Mouse (Mus musculus): Measurements from ENCODE around the gene Kcnk16. TPM values are rescaled to one million over a fixed set of nuclear protein-coding genes. Genes with fewer than 3 reads are reported as not detected.
A peak's percentile ranks its signal among the peaks of the same experiment; 100 is the strongest.

Gene Kcnk16
- total RNA-seq, 2 experiments from 2014 or later = not detected

GRCm38 (mm10) chr14:20234403-20234802 is 34.6 kb downstream of the Kcnk16 start:
- intact Hi-C loops (cut with DNase I; ENCODE audit: low total_unique reads) = no loop called here
- DNase-seq = no peak

GRCm38 (mm10) chr14:20233016-20233980 is 35.7 kb downstream of the Kcnk16 start:
- intact Hi-C loops (cut with DNase I; ENCODE audit: low total_unique reads) = no loop called here
- DNase-seq = no peak

GRCm38 (mm10) chr14:20230063-20230491 is 38.9 kb downstream of the Kcnk16 start:
- DNase-seq = no peak
- intact Hi-C loops (cut with DNase I; ENCODE audit: low total_unique reads) = no loop called here

GRCm38 (mm10) chr14:20229437-20229836 is 39.6 kb downstream of the Kcnk16 start:
- intact Hi-C loops (cut with DNase I; ENCODE audit: low total_unique reads) = no loop called here
- no peak for DNase-seq

- intact Hi-C loops (cut with DNase I; ENCODE audit: low total_unique reads) = no loop called here
- DNase-seq = peak; percentile 23
Measured at GRCm38 (mm10) chr14:20228336-20228735, 40.7 kb downstream of the Kcnk16 start.

GRCm38 (mm10) chr14:20226982-20227381 is 42.0 kb downstream of the Kcnk16 start:
- no peak for DNase-seq
- intact Hi-C loops (cut with DNase I; ENCODE audit: low total_unique reads) = no loop called here

- DNase-seq = no peak
- intact Hi-C loops (cut with DNase I; ENCODE audit: low total_unique reads) = no loop called here
Measured at GRCm38 (mm10) chr14:20226488-20226887, 42.5 kb downstream of the Kcnk16 start.

- intact Hi-C loops (cut with DNase I; ENCODE audit: low total_unique reads) = no loop called here
- DNase-seq = no peak
Measured at GRCm38 (mm10) chr14:20225525-20225924, 43.5 kb downstream of the Kcnk16 start.

GRCm38 (mm10) chr14:20224576-20225218 is 44.3 kb downstream of the Kcnk16 start:
- DNase-seq = no peak
- intact Hi-C loops (cut with DNase I; ENCODE audit: low total_unique reads) = no loop called here

- no peak for DNase-seq
- intact Hi-C loops (cut with DNase I; ENCODE audit: low total_unique reads) = no loop called here
Measured at GRCm38 (mm10) chr14:20224163-20224562, 44.8 kb downstream of the Kcnk16 start.

- no peak for DNase-seq
- intact Hi-C loops (cut with DNase I; ENCODE audit: low total_unique reads) = no loop called here
Measured at GRCm38 (mm10) chr14:20223253-20223652, 45.7 kb downstream of the Kcnk16 start.

GRCm38 (mm10) chr14:20221083-20221482 is 47.9 kb downstream of the Kcnk16 start:
- intact Hi-C loops (cut with DNase I; ENCODE audit: low total_unique reads) = no loop called here
- no peak for DNase-seq

- intact Hi-C loops (cut with DNase I; ENCODE audit: low total_unique reads) = no loop called here
- no peak for DNase-seq
Measured at GRCm38 (mm10) chr14:20219849-20220248, 49.1 kb downstream of the Kcnk16 start.

GRCm38 (mm10) chr14:20217299-20217864 is 51.6 kb downstream of the Kcnk16 start:
- DNase-seq = no peak
- intact Hi-C loops (cut with DNase I; ENCODE audit: low total_unique reads) = no loop called here

GRCm38 (mm10) chr14:20216561-20217298 is 52.3 kb downstream of the Kcnk16 start:
- DNase-seq = no peak
- intact Hi-C loops (cut with DNase I; ENCODE audit: low total_unique reads) = no loop called here

GRCm38 (mm10) chr14:20215826-20216225 is 53.2 kb downstream of the Kcnk16 start:
- intact Hi-C loops (cut with DNase I; ENCODE audit: low total_unique reads) = no loop called here
- DNase-seq = no peak

GRCm38 (mm10) chr14:20214125-20214524 is 54.9 kb downstream of the Kcnk16 start:
- no peak for DNase-seq
- intact Hi-C loops (cut with DNase I; ENCODE audit: low total_unique reads) = no loop called here

GRCm38 (mm10) chr14:20211754-20212601 is 57.0 kb downstream of the Kcnk16 start:
- intact Hi-C loops (cut with DNase I; ENCODE audit: low total_unique reads) = no loop called here
- DNase-seq = no peak
